Mouse (Mus musculus): ENCODE results near the gene Haao. TPM values are rescaled to one million over a fixed set of nuclear protein-coding genes. Genes with fewer than 3 reads are reported as not detected.
"Not testable (repeated sequence)": the region's sequence is repeated elsewhere in the genome, so short reads cannot be mapped to it uniquely, and the experiment has no call there.

Gene Haao
- total RNA-seq, 2 experiments from 2014 or later = 0.30 TPM; not detected in 1

GRCm38 (mm10) chr17:83866582-83866981 lies 18.8 kb upstream of the Haao start:
- DNase-seq (ENCODE audit: low spot score in 2 of 2) = no peak

- DNase-seq (ENCODE audit: low spot score in 2 of 2) = no peak
Observed at GRCm38 (mm10) chr17:83865366-83865765, 17.6 kb upstream of the Haao start.

- peak; percentile 55 to 78 for DNase-seq (ENCODE audit: low spot score in 2 of 2)
Observed at GRCm38 (mm10) chr17:83862134-83862881, 14.5 kb upstream of the Haao start.

- peak; percentile 96 to 99 for DNase-seq (ENCODE audit: low spot score in 2 of 2)
Observed at GRCm38 (mm10) chr17:83861444-83862133, 13.8 kb upstream of the Haao start.

- not testable (repeated sequence) for DNase-seq (ENCODE audit: low spot score in 2 of 2)
Observed at GRCm38 (mm10) chr17:83860968-83861367, 13.2 kb upstream of the Haao start.

GRCm38 (mm10) chr17:83860224-83860623 lies 12.5 kb upstream of the Haao start:
- no peak for DNase-seq (ENCODE audit: low spot score in 2 of 2)

- DNase-seq (ENCODE audit: low spot score in 2 of 2) = no peak
Observed at GRCm38 (mm10) chr17:83859639-83860038, 11.9 kb upstream of the Haao start.

- DNase-seq (ENCODE audit: low spot score in 2 of 2) = no peak
Observed at GRCm38 (mm10) chr17:83858413-83858812, 10.7 kb upstream of the Haao start.

GRCm38 (mm10) chr17:83854284-83854918 lies 6.6 kb upstream of the Haao start:
- no peak for DNase-seq (ENCODE audit: low spot score in 2 of 2)

- no peak for DNase-seq (ENCODE audit: low spot score in 2 of 2)
Observed at GRCm38 (mm10) chr17:83853831-83854230, 6.1 kb upstream of the Haao start.

GRCm38 (mm10) chr17:83850864-83851263 lies 3.1 kb upstream of the Haao start:
- no peak for DNase-seq (ENCODE audit: low spot score in 2 of 2)

GRCm38 (mm10) chr17:83850458-83850857 lies 2.7 kb upstream of the Haao start:
- DNase-seq (ENCODE audit: low spot score in 2 of 2) = peak; percentile 76 to 94

- DNase-seq (ENCODE audit: low spot score in 2 of 2) = no peak
Observed at GRCm38 (mm10) chr17:83849717-83850116, 2.0 kb upstream of the Haao start.

- no peak for DNase-seq (ENCODE audit: low spot score in 2 of 2)
Observed at GRCm38 (mm10) chr17:83849081-83849675, 1.4 kb upstream of the Haao start.

- DNase-seq (ENCODE audit: low spot score in 2 of 2) = no peak
Observed at GRCm38 (mm10) chr17:83848482-83848881, 719 bp upstream of the Haao start.

GRCm38 (mm10) chr17:83847100-83847499 lies 663 bp downstream of the Haao start:
- DNase-seq (ENCODE audit: low spot score in 2 of 2) = no peak

- DNase-seq (ENCODE audit: low spot score in 2 of 2) = no peak
Observed at GRCm38 (mm10) chr17:83846301-83847021, 1.3 kb downstream of the Haao start.

- no peak for DNase-seq (ENCODE audit: low spot score in 2 of 2)
Observed at GRCm38 (mm10) chr17:83845538-83845937, 2.2 kb downstream of the Haao start.

- DNase-seq (ENCODE audit: low spot score in 2 of 2) = no peak
Observed at GRCm38 (mm10) chr17:83843780-83844179, 4.0 kb downstream of the Haao start.

GRCm38 (mm10) chr17:83841011-83841410 lies 6.8 kb downstream of the Haao start:
- DNase-seq (ENCODE audit: low spot score in 2 of 2) = no peak

- DNase-seq (ENCODE audit: low spot score in 2 of 2) = no peak
Observed at GRCm38 (mm10) chr17:83839132-83839531, 8.6 kb downstream of the Haao start.

Data from layer of hippocampus, adult 18-20 months (tissue).